Mouse (Mus musculus) hindbrain, embryonic 13.5 days (tissue): ENCODE data around the gene Icam2. TPM values are rescaled to one million over a fixed set of nuclear protein-coding genes. Genes with fewer than 3 reads are reported as not detected.
"Not testable (repeated sequence)": the region's sequence is repeated elsewhere in the genome, so short reads cannot be mapped to it uniquely, and the experiment has no call there.

Source experiments
- ATAC-seq: fragments of 200-750 bp; cut with Nextera tagmentation; 2 replicates; pipeline ENCODE4 v1.8.0; 2017; ENCODE audit warnings: moderate TSS enrichment; ENCODE audit not compliant: low FRiP score
- H3K27ac ChIP-seq: fragments of 300-500 bp; sonication (generic); 2 replicates; pipeline ENCODE4 v1.5.1; 2015; ENCODE audit warnings: inconsistent platforms, mild to moderate bottlenecking, moderate library complexity
- H3K27me3 ChIP-seq: fragments of 300-500 bp; sonication (generic); 2 replicates; pipeline ENCODE4 v1.6.1; 2015; ENCODE audit warnings: mild to moderate bottlenecking, inconsistent platforms
- H3K36me3 ChIP-seq: fragments of 300-500 bp; sonication (generic); 2 replicates; pipeline ENCODE4 v1.6.1; 2015; ENCODE audit warnings: mild to moderate bottlenecking, inconsistent platforms
- H3K4me1 ChIP-seq: fragments of 300-500 bp; sonication (generic); replicated peaks from 2 replicates; pipeline ENCODE4 v1.6.1; 2015; ENCODE audit warnings: inconsistent platforms
- H3K4me2 ChIP-seq: fragments of 300-500 bp; sonication (generic); 2 replicates; pipeline ENCODE4 v1.6.1; 2015; ENCODE audit warnings: inconsistent platforms, mild to moderate bottlenecking, moderate library complexity
- H3K4me3 ChIP-seq: fragments of 300-500 bp; sonication (generic); 2 replicates; pipeline ENCODE4 v1.5.1; 2015; ENCODE audit warnings: mild to moderate bottlenecking, inconsistent platforms
- H3K9ac ChIP-seq: fragments of 300-500 bp; sonication (generic); 2 replicates; pipeline ENCODE4 v1.6.1; 2015; ENCODE audit warnings: mild to moderate bottlenecking, inconsistent platforms
- H3K9me3 ChIP-seq: fragments of 300-500 bp; sonication (generic); 2 replicates; pipeline ENCODE4 v1.6.1; 2016; ENCODE audit warnings: inconsistent platforms
- WGBS: fragments of 180-500 bp; shearing (Covaris S2); methylation state at CpG from one replicate; pipeline ENCODE4 v1.1.7; 2015; 5-methylcytosine and 5-hydroxymethylcytosine counted together
- polyA plus RNA-seq: library from polyadenylated mRNA; unstranded; fragments of >200 nt; fragmentation: Nextera tagmentation; extraction: Ambion mirVana; gene quantifications from 2 replicates; pipeline ENCODE4 v1.2.1, GENCODE M21; 2015

Gene Icam2
- polyA plus RNA-seq, 1 experiment from 2014 or later = 13.8 TPM

DNA sequence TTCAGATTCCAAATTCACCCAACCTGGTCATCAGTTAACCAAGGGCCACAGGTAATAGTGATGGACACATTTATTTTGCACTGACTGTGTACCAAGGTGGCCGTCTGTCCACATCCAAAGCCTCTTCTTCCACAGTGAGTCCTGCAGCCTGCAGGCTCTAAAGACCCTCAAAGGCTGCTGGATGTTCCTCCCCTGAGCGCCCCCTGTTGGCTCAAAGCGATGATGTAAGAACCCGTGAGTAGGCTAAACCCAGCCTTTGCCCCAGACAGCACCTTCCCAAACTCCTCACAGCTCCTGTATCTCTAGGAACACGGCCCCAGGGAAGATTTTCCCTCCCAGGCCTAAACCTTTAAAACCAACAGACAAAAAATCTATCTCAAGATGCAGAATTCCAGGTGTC is 28.5 kb downstream of the Icam2 start:
- no peak overlapping the region for H3K4me3 ChIP-seq
- H3K27ac ChIP-seq = no peak overlapping the region
- no peaks in the 10 kb centered on the region for H3K27me3 ChIP-seq
- H3K9me3 ChIP-seq = no peaks in the 10 kb centered on the region
- ATAC-seq = no peak
- H3K9ac ChIP-seq = no peak overlapping the region
- H3K36me3 ChIP-seq = no peaks in the 10 kb centered on the region
- H3K4me1 ChIP-seq = 0 out of 2 replicates have a peak, but pooled peaks cover 1% of the 10 kb centered on the region
- H3K4me2 ChIP-seq = no peak overlapping the region
- WGBS = 21% methylated on average over 5 of the region's 5 CpGs

DNA sequence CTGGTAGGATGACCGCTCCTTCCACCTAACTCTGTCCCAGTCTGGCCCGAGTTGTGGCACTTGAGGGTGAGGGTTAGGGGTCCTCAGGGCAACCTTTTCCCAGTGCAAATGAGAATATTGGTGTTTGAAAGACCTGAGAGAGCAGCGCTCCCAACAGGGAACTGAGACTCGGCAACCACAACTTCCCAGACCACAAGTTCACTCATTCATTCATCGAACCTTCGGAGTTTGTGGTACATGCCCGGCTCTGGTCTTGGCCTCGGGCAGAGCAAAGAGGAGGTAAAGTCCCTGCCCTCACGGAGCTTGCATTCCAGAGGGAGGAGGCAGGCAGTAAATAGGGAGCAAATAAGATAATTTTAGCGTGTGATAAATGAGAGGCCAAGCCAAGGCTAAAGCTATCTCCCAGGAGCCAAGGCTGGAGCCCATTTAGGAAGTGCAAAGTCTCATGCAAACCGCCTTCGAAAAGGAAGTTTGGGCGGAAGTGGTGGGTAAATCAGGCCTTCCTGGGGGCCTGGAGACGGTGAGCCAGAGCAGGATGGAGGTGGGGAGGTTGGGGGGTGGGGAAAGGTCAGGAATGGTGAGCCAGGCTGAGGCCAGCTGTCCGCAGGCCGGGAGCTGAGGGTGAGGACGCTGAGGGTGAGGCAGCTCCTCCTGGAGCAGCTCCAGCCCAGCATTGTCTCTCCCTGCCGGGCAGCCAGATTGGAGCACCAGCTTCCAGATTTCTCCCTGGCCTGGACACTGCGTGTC is 32.3 kb downstream of the Icam2 start:
- H3K9me3 ChIP-seq = no peaks in the 10 kb centered on the region
- no peaks in the 10 kb centered on the region for H3K4me1 ChIP-seq
- no peak overlapping the region for H3K9ac ChIP-seq
- H3K36me3 ChIP-seq = no peaks in the 10 kb centered on the region
- no peaks in the 10 kb centered on the region for H3K27me3 ChIP-seq
- H3K27ac ChIP-seq = no peak overlapping the region
- no peak overlapping the region for H3K4me3 ChIP-seq
- no peak for ATAC-seq
- 77% methylated on average over 19 of the region's 19 CpGs for WGBS
- H3K4me2 ChIP-seq = no peak overlapping the region

- H3K4me3 ChIP-seq = no peak overlapping the region
- H3K27ac ChIP-seq = no peak overlapping the region
- no peaks in the 10 kb centered on the region for H3K9me3 ChIP-seq
- ATAC-seq = no peak
- H3K27me3 ChIP-seq = no peaks in the 10 kb centered on the region
- H3K4me2 ChIP-seq = no peak overlapping the region
- no peak overlapping the region for H3K9ac ChIP-seq
- no peaks in the 10 kb centered on the region for H3K36me3 ChIP-seq
- no peaks in the 10 kb centered on the region for H3K4me1 ChIP-seq
- 56% methylated on average over 1 of the region's 1 CpGs for WGBS
Observed at GRCm38 (mm10) chr11:106354181-106354580, 33.7 kb downstream of the Icam2 start.

DNA sequence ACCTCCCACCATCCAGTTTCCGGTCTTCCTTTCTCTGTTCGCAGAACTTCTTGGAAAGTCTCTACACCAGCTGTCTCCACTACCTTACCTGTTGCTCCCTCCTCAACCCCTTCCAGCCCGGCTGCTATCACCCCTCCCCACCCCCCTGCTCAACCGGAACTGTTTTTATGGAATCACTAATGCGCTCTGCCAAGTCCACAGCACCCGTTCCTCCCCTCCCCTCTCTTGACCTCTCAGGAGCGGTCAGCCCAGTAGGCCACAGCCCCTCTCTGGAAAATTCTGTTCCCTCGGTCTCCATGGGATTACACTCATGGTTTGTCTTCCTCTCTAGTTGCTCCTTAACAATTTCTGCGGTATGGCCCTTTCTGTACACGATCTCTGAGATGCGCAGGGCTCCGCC is 34.7 kb downstream of the Icam2 start, which contains the start of gene Scn4a:
Scn4a (minus strand) TSS at position 101 of the 400 bp plus-strand sequence.
- 87% methylated on average over 12 of the region's 12 CpGs for WGBS
- no peak for ATAC-seq

GRCm38 (mm10) chr11:106351941-106352340 is 35.9 kb downstream of the Icam2 start:
- no peak overlapping the region for H3K9ac ChIP-seq
- no peaks in the 10 kb centered on the region for H3K27me3 ChIP-seq
- no peak overlapping the region for H3K27ac ChIP-seq
- no peaks in the 10 kb centered on the region for H3K36me3 ChIP-seq
- ATAC-seq = no peak
- H3K9me3 ChIP-seq = no peaks in the 10 kb centered on the region
- H3K4me2 ChIP-seq = no peak overlapping the region
- H3K4me3 ChIP-seq = no peak overlapping the region
- H3K4me1 ChIP-seq = no peaks in the 10 kb centered on the region
- WGBS = 79% methylated on average over 4 of the region's 4 CpGs

More for the DNA sequence above, 34.7 kb downstream of the Icam2 start, which contains the start of gene Scn4a:
- Histone ChIP-seq H3K27ac (no peak within 1 kb of the TSS), H3K27me3 (no peaks in the 10 kb centered on the region), H3K4me1 (no peaks in the 10 kb centered on the region), H3K4me3 (no peak within 1 kb of the TSS), H3K4me2 (no peak within 1 kb of the TSS), H3K36me3 (no peaks in the 10 kb centered on the region), H3K9me3 (no peaks in the 10 kb centered on the region), H3K9ac (no peak within 1 kb of the TSS)

DNA sequence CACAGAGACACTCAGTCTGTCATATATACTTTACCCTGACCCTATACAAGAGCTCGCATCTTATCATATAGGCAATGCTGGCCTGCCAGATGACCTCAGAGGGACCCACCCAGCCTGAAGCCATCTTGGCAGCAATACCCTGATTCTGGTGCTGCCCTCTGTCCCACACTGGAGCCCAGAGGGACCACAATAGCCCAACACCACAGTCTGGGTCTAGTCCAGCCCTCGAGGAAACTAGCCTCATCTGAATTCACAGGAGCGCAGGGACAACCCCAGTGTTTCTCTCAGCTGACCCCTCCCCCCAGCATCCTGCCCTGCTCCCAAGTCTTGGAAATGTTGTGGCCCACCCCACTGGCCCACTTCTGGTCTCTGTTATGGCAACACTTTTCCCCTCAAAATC is 36.6 kb downstream of the Icam2 start:
- ATAC-seq = no peak
- H3K27ac ChIP-seq = no peak overlapping the region
- WGBS = 63% methylated on average over 3 of the region's 3 CpGs
- no peaks in the 10 kb centered on the region for H3K27me3 ChIP-seq
- no peak overlapping the region for H3K9ac ChIP-seq
- H3K4me3 ChIP-seq = no peak overlapping the region
- no peaks in the 10 kb centered on the region for H3K36me3 ChIP-seq
- no peak overlapping the region for H3K4me2 ChIP-seq
- no peaks in the 10 kb centered on the region for H3K9me3 ChIP-seq
- no peaks in the 10 kb centered on the region for H3K4me1 ChIP-seq

DNA sequence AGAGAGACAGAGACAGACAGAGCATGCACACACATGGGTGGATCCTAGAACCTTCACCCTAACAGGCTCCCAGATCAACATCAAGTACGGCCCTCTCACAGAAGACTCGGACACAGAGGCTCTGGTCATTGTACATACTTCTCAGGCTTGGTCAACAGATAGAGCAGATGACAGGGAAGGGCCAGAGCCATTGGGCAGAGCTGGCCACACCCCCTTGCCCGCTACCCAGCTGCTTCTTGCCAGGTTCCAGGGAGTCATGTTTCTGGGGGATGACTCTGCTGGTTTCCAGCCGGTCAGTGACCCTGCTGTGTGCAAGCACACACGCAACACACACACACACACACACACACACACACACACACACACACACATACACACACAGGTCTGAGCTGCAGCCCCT is 37.0 kb downstream of the Icam2 start:
- Histone ChIP-seq H3K27me3 (no peaks in the 10 kb centered on the region), H3K4me2 (no peak overlapping the region), H3K4me3 (no peak overlapping the region), H3K9me3 (no peaks in the 10 kb centered on the region), H3K27ac (no peak overlapping the region), H3K36me3 (no peaks in the 10 kb centered on the region), H3K9ac (no peak overlapping the region), H3K4me1 (no peaks in the 10 kb centered on the region)
- no peak for ATAC-seq
- WGBS = 70% methylated on average over 5 of the region's 5 CpGs

DNA sequence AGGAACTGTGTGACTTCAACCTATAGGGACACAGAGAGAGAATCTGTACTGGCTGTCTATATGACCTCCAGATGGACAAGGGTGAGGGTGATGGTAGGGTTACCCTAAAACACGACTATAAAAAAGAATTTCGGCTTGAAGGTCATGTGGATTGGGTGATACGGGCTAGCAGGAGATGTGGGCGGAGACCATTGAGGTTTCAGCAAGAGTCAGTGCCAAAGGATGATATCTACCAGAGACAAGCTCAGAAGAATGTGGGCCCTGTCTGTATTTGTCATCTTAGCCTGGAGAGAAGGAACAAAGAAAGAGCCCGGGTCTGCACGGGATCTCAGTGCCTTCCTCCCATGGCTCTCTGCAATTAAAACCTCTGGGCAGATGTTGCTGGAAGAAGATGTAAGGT is 38.1 kb downstream of the Icam2 start:
- H3K9me3 ChIP-seq = no peaks in the 10 kb centered on the region
- H3K9ac ChIP-seq = no peak overlapping the region
- 86% methylated on average over 6 of the region's 6 CpGs for WGBS

DNA sequence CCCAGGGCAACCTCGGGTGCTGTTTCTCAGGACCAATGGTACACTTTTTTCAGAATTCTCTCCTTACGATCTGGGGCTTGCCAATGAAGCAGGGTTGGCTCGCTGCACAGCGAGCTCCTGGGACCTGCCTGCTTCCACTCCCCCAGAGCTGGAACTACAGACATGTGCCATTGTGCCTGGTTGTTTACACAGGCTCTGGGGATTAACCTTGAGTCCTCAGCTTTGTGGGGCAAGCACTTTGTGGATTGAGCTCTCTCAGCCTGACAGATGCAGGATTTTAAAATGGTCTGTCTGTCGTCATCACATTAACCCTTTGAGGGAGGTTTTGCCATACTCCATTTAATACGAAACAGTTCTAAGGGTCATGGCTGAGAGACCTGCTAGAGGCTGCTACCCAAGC is 43.0 kb downstream of the Icam2 start:
- WGBS = 59% methylated on average over 6 of the region's 6 CpGs
- ATAC-seq = no peak
- no peaks in the 10 kb centered on the region; the same call in 1 of the 2 replicates for H3K4me1 ChIP-seq

More for the DNA sequence above, 38.1 kb downstream of the Icam2 start:
- ATAC-seq = no peak
- Histone ChIP-seq H3K36me3 (no peaks in the 10 kb centered on the region), H3K27me3 (no peaks in the 10 kb centered on the region), H3K4me3 (no peak overlapping the region), H3K27ac (no peak overlapping the region), H3K4me1 (no peaks in the 10 kb centered on the region; the same call in 1 of the 2 replicates), H3K4me2 (no peak overlapping the region)

GRCm38 (mm10) chr11:106340990-106341520 is 46.8 kb downstream of the Icam2 start:
- no peaks in the 10 kb centered on the region for H3K9me3 ChIP-seq
- WGBS = 80% methylated on average over 9 of the region's 9 CpGs
- H3K27ac ChIP-seq = no peak overlapping the region
- H3K9ac ChIP-seq = no peak overlapping the region
- no peaks in the 10 kb centered on the region for H3K27me3 ChIP-seq
- H3K4me3 ChIP-seq = no peak overlapping the region
- no peaks in the 10 kb centered on the region for H3K36me3 ChIP-seq
- no peak for ATAC-seq
- no peak overlapping the region for H3K4me2 ChIP-seq
- H3K4me1 ChIP-seq = peaks cover 3% of the 10 kb centered on the region; the same call in 1 of the 2 replicates

More for the DNA sequence above, 43.0 kb downstream of the Icam2 start:
- H3K4me3 ChIP-seq = no peak overlapping the region
- no peaks in the 10 kb centered on the region for H3K27me3 ChIP-seq
- H3K9ac ChIP-seq = no peak overlapping the region
- no peaks in the 10 kb centered on the region for H3K36me3 ChIP-seq
- no peak overlapping the region for H3K27ac ChIP-seq
- no peak overlapping the region for H3K4me2 ChIP-seq
- no peaks in the 10 kb centered on the region for H3K9me3 ChIP-seq

DNA sequence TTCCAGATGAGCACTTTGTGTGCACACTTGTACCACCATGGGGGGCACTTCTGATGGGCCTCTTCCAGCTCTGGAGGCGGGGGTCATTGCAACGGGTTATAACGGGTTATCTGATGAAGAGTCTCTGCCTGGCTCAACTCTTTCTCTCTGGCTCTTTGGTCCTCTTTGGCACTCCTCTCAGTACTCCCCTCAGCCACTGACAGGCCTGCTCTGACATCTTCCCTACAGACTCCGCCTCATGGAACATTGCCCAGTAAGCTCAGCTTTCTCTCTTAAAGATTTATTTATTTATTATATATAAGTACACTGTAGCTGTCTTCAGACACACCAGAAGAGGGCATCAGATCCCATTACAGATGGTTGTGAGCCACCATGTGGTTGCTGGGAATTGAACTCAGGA is 48.6 kb downstream of the Icam2 start:
- H3K9me3 ChIP-seq, H3K36me3 ChIP-seq, H3K4me3 ChIP-seq, H3K27ac ChIP-seq, ATAC-seq, H3K4me2 ChIP-seq, H3K4me1 ChIP-seq, H3K27me3 ChIP-seq, H3K9ac ChIP-seq: not testable (repeated sequence)
- 94% methylated on average over 4 of the region's 4 CpGs for WGBS

DNA sequence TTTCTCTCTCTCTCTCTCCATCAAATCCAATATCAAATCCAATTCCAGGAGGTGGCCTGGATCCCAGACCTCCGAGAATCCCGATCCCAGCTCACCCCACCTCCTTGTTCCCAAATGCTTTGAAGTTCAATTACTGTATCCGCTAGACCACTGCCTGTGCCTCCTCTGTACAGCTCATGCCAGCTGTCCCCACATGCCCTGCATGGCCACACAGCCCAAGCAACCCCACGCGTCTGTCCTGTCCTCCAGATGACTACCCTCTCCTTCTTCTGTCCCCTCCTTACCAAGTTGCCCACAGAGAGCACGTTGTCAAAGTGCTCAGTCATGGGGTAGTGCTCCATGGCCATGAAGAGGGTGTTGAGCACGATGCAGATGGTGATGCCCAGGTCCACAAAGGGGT is 49.0 kb downstream of the Icam2 start:
- H3K36me3 ChIP-seq = no peaks in the 10 kb centered on the region
- no peak overlapping the region for H3K27ac ChIP-seq
- 0 out of 2 replicates have a peak, but pooled peaks cover 3% of the 10 kb centered on the region for H3K4me1 ChIP-seq
- no peaks in the 10 kb centered on the region for H3K9me3 ChIP-seq
- no peak for ATAC-seq
- H3K27me3 ChIP-seq = no peaks in the 10 kb centered on the region
- H3K9ac ChIP-seq = no peak overlapping the region
- no peak overlapping the region for H3K4me3 ChIP-seq
- no peak overlapping the region for H3K4me2 ChIP-seq
- 88% methylated on average over 7 of the region's 7 CpGs for WGBS

GRCm38 (mm10) chr11:106338029-106338428 is 49.8 kb downstream of the Icam2 start:
- 80% methylated on average over 5 of the region's 5 CpGs for WGBS
- ATAC-seq = no peak
- H3K4me2 ChIP-seq = no peak overlapping the region
- no peak overlapping the region for H3K9ac ChIP-seq
- no peaks in the 10 kb centered on the region for H3K27me3 ChIP-seq
- no peak overlapping the region for H3K27ac ChIP-seq
- 0 out of 2 replicates have a peak, but pooled peaks cover 3% of the 10 kb centered on the region for H3K4me1 ChIP-seq
- H3K9me3 ChIP-seq = no peaks in the 10 kb centered on the region
- no peaks in the 10 kb centered on the region for H3K36me3 ChIP-seq
- no peak overlapping the region for H3K4me3 ChIP-seq
